Mouse (Mus musculus): ENCODE results near the gene N4bp3.
A peak's percentile ranks its signal among the peaks of the same experiment; 100 is the strongest.
"Not testable (repeated sequence)": the region's sequence is repeated elsewhere in the genome, so short reads cannot be mapped to it uniquely, and the experiment has no call there.

Gene N4bp3

GRCm38 (mm10) chr11:51650691-51651515 is at the start of gene N4bp3, which contains the start of gene D930048N14Rik:
N4bp3 (minus strand) TSS chr11:51650842.
D930048N14Rik (plus strand) TSS chr11:51650954.
- DNase-seq (ENCODE audit: low spot score in 2 of 2) = peak; percentile 51 to 66

- DNase-seq (ENCODE audit: low spot score in 2 of 2) = no peak
These were observed 44.3 kb upstream of the N4bp3 start for GRCm38 (mm10) chr11:51694984-51695383.

DNA sequence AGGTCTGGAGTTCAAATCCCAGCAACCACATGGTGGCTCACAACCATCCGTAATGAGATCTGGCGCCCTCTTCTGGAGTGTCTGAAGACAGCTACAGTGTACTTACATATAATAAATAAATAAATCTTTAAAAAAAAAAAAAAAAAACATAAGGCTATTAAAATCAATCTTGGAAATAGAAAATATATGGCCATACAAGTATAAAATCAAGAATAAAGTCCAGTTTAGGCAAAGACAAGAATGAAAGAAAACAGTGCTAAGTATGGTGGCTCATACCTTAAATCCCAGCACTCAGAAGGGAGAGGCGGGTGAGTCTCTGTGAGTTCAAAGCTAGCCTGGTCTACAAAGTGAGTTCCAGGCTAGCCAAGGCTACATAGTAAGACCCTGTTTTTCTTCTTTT is 40.0 kb upstream of the N4bp3 start:
- not testable (repeated sequence) for DNase-seq (ENCODE audit: low spot score in 2 of 2)

DNA sequence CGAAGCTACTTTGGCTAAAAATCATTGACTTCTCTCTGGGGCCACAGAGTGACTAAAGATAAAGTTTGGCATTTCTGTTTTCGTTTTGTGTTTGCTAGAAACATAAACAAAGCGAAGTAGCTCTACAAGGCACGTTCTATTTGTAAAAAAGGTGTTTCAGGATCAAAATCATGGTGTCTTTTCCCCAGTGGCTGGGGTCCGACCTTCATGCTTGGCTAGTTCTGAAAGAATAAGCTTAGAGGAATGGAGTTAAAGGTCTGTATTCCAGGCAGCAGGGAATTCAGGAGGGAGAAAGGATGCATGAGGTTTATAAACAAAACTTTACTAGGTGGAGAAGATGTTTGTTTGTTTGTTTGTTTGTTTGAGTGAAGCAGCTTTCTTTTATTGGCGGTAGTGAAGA is 38.7 kb upstream of the N4bp3 start:
- DNase-seq (ENCODE audit: low spot score in 2 of 2) = no peak

GRCm38 (mm10) chr11:51688330-51689328 is 38.0 kb upstream of the N4bp3 start, which contains the start of gene 0610009B22Rik:
0610009B22Rik (minus strand) TSS chr11:51688874.
- DNase-seq (ENCODE audit: low spot score in 2 of 2) = peak; percentile 99 to 100

GRCm38 (mm10) chr11:51681976-51682374 is 31.3 kb upstream of the N4bp3 start:
- no peak for DNase-seq (ENCODE audit: low spot score in 2 of 2)

DNA sequence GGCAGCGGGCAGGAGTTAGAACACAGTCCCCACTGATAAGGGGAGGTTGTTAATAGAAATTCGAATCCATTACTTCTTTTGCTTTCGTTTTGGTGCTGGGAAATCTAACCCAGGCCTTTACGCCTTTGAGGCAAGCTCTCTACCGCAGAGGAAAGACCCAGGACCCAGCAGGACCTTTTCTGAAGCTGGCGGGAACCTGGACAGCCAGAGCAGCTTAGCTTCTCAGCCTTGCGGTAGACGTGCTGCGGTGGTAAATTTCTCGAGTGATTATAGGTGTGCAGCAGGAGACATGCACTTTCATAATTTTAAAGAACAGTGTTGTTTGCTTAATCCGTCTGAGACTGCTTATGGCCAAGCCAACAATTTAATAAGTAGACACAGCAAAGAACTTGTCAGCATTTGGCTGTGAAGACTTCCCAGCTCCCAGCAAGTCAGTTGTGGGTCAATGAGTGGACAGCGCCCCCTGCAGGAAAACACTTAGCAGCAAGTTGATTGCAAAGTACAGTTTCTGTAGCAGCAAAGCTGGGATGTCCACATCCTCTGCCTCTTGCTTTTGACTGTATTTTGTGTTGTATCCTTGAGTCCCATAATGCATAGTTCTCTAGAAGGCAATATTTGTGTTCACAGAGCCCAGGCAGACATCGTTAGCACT is 30.8 kb upstream of the N4bp3 start:
- DNase-seq (ENCODE audit: low spot score in 2 of 2) = peak; percentile 73 to 85

DNA sequence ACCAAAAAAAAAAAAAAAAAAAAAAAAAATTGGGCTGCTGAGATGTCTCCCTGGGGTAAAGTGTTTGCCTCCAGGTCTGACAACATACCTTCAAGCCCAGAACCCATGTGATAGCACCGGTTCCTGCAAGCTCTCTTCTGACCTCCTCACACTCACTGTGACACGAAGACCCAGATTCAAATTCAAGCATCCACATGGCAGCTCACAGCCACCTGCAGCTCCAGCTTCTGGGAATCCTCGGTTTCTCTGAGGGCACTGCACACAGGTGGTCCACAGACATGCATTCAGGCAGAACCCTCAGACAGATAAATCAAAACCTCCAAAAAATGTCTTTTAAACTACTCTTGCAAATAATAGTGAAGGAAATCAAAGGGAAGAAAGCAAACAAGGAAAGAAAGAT is 28.8 kb upstream of the N4bp3 start:
- DNase-seq (ENCODE audit: low spot score in 2 of 2) = no peak

GRCm38 (mm10) chr11:51677737-51678418 is 27.2 kb upstream of the N4bp3 start:
- DNase-seq (ENCODE audit: low spot score in 2 of 2) = no peak

GRCm38 (mm10) chr11:51675386-51675785 is 24.7 kb upstream of the N4bp3 start:
- DNase-seq (ENCODE audit: low spot score in 2 of 2) = no peak

DNA sequence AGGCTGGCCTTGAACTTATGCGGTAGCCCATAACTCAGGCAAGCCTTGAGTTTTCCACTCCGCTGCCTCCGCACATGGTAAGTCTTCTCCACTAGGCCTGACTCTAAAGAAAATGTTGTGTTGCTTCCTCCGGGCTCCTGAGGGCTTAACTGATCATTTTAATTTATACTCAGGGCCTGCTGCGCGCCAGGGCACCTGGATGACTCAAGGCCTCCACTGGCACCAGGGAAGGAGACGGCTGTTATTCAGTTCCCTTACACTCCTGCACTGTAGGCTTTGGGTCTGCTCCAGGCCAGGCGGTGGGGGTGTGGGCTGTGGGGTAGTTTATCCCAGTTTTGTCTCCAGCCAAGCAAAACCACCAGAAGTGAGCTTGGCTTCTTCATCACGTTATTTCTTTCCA is 22.6 kb upstream of the N4bp3 start:
- no peak for DNase-seq (ENCODE audit: low spot score in 2 of 2)

- no peak for DNase-seq (ENCODE audit: low spot score in 2 of 2)
These were observed 20.7 kb upstream of the N4bp3 start for GRCm38 (mm10) chr11:51671376-51671775.

DNA sequence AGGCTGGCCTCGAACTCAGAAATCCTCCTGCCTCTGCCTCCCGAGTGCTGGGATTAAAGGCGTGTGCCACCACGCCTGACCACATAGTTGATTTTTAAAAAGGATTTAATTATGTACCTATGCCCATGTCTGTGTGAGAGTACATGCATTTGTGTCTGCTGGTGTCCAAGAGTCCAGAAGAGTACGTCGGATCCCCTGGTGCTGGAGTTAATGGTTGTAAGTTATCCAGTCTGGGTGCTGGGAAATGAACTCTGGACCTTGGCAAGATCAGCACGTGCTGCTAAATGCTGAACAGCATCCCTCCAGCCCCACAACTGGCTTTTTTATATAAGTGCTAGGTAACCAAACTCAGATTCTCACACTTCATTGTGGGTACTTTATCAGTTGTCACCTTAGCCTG is 20.2 kb upstream of the N4bp3 start:
- no peak for DNase-seq (ENCODE audit: low spot score in 2 of 2)

GRCm38 (mm10) chr11:51664747-51665146 is 14.1 kb upstream of the N4bp3 start:
- not testable (repeated sequence) for DNase-seq (ENCODE audit: low spot score in 2 of 2)

DNA sequence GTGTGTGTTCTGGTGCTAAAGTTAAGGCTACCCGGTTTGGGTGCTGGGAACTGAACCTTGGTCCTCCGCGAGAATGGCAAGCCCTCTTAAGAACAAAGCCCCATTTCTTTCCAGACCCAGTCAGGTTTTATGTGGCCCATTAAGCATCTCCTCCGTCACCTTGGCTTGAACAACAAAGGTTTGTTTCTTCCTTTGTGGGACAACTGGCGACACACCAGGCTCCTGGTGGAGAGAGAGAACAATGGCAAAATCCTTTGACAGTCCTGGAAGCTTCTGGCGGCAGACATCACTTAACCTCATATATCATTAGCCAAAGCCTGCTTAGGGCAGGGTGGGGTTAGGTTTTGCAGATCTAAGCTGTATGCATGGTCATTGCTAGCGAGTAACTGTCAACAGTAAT is 12.0 kb upstream of the N4bp3 start:
- no peak for DNase-seq (ENCODE audit: low spot score in 2 of 2)

GRCm38 (mm10) chr11:51661867-51662365 is 11.3 kb upstream of the N4bp3 start:
- no peak for DNase-seq (ENCODE audit: low spot score in 2 of 2)

- no peak for DNase-seq (ENCODE audit: low spot score in 2 of 2)
These were observed 8.1 kb upstream of the N4bp3 start for GRCm38 (mm10) chr11:51658705-51659104.

DNA sequence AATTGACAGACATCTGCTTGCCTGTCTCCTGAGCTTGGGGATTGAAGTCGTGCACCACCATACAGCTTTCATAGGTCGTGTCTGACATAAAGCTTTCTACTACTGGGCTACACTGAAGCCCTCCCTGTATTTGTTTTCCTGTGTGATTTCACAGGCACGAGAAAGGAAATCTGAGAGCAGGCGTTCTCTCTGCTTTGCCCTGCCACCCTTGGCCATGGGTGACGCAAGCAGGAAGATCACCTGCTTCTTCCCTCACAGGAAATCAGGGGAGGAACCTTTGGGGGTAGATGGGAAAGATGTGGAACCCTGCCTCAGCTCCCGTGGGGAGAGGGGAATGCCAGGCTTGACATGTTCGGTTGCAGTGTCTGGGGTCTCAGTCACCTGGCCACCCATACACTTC is 7.6 kb upstream of the N4bp3 start:
- no peak for DNase-seq (ENCODE audit: low spot score in 2 of 2)

DNA sequence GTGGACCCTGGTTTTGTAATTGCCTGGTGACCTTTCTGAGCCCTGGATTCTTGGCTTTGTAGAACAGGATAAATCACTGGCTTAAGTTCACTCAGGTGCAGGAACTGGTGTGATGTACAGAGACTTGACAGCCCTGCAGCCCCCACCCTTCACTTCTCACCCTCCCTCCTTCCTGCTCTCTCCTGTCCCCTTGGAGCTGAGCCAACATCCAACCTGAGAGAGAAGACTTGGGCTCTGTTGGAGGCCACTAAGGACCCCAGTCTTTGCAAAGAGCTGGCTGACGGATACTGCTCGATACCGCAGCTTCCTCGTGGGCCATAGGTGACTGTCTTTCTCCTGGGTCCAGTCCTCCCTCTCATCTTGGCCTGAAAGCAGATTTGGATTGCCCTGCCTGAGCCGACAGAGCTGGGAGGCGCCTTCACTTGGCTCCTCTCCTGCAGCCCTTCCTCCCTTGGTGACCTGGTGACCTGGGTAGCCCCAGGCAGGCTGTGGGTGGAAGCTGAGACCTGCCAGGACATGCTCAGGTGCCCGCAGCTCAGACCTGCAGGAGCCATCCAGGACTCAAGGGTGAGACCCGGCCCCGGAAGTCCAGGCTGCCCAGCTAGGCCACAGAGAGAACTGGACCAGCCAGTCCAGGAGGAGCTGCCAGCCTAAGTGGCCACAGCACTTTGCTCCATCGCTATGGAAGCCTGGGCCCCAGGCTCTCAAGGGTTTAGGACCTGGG is 6.3 kb upstream of the N4bp3 start:
- DNase-seq (ENCODE audit: low spot score in 2 of 2) = no peak

- no peak for DNase-seq (ENCODE audit: low spot score in 2 of 2)
These were observed 4.2 kb upstream of the N4bp3 start for GRCm38 (mm10) chr11:51654891-51655290.

Data from spleen, postnatal 14 days (tissue).